Mouse (Mus musculus) thymus, postnatal 4 days (tissue): ENCODE measurements around the gene Atrx.
A peak's percentile ranks its signal among the peaks of the same experiment; 100 is the strongest.
"Not testable (repeated sequence)": the region's sequence is repeated elsewhere in the genome, so short reads cannot be mapped to it uniquely, and the experiment has no call there.

Experiments
- DNase-seq: peaks from one replicate; pipeline ENCODE4 v3.0.0; 2021

The Atrx gene

DNA sequence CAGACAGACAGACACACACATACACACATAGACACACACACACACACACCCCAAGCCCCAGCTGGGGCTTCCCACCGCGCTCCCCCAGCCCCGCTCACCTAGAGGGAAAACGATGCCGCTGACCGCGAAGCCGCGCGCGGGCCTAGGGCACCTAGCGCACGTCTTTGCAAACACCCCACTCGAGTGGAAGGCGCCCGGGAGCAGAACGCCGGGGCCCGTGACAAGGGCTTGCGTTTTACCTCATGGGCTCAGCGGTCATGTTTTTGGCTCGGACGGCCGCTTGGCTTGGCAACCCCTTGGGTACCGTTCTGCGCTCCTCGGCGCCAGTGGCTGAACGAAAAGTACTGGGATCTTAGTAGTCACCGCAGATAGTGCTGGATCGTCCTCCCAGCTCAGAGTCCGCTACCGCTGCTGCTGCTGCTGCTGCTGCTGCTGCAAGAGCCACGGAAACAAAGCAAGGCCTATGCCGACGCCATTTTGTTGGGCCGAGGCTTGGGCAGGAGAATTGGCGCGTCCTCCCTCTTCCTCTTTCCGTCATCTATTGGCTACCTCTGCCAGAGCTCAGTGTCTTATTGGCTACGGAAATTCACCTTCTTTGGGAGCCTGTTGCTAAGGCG is at the start of gene Atrx:
Gene Atrx (minus strand): TSS at position 543 of the 617 bp plus-strand sequence.
- peak; percentile 69 for DNase-seq

DNA sequence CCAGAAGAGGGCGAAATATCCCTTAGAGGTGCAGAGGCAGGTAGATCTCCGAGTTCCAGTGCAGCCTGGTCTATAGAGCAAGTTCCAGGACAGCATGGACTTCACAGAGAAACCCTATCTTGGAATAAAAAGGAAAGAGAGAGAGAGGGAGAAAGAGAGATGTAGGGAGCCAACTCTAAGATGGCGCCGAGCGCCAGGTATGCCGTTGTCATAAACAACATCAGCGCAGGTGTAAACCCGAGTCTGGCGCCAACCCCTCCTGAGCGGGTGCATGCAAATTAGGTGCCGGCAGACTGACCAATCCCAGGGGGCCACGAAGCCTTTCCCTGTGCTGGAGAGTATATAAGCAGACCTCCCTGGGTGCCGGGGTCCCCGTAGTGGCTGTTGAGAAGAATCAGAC is 27.9 kb upstream of the Atrx start:
- DNase-seq = not testable (repeated sequence)

DNA sequence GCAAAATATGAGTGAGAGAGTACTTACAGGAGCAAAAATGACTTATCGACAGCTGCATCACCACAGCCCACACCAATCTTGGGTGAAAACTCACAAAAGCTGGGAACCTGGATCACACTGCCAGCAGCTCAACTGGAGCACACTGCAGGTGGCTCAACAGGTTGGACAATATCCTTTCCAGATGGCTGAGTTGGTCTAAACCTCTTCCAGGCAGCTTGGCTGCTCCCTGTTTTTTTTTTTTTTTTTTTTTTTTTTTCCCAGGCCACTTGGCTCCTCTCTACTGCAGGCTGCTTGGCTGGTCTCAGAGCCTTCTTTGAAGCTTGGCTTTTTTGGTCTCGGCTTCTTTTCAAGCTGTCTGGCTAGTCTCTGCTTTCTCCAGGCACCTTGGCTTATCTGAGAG is 24.8 kb upstream of the Atrx start:
- DNase-seq = no peak

DNA sequence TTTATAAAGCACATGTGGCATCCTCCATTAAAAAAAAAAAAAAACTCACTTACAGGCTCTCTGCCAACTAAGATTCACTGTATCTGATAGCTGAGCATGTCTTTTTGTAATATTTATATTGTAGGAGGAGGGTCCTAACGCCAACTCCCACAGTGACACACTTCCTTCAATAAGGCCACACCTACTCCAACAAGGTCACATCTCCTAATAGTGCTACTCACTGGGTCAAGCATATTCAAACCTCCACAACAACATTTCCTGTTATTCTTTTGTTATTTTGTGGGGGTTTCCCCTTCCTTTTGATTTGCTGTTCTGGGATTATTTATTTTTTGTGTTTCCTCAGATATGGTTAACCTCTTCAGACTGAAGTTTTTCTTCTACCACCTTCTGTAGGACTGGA is 17.2 kb upstream of the Atrx start:
- no peak for DNase-seq

DNA sequence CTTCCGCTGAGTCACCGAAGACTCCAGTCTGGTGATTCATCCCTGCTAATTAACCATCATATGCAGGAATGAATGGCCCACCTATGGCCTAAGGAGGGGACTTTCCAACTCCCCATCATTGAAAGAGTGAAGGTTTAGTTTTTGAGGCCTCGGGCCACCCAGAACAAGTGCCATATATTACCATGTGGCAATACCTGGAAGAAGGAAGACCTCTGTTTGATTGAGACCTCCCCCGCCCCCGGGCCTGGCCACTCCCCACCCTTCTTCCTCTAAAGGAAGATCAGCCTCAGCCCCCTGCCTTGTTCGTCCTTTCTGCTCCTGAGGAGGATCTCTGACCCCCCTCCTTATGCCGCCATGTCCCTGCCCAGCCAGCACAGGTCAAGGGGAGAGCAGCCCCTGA is 10.0 kb upstream of the Atrx start:
- no peak for DNase-seq

DNA sequence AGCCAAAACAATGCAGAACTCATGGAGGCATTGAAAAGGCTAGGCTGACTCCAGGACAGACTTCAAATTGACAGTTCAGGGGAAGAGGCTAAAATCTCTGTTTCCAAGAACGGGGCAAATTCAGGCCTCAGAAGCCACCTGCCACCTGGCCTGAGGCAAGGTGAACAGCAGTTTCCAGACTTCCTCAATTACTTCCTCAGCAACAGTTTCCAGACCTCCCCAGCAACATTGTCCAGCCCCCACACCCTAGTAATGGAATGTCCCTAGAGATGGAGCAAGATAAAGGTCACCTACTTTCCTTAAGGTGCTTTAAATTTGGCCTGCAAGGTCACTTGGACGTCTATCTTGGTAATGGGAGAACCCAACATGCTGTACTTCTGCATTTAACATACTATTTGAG is 8.5 kb upstream of the Atrx start:
- DNase-seq = no peak

DNA sequence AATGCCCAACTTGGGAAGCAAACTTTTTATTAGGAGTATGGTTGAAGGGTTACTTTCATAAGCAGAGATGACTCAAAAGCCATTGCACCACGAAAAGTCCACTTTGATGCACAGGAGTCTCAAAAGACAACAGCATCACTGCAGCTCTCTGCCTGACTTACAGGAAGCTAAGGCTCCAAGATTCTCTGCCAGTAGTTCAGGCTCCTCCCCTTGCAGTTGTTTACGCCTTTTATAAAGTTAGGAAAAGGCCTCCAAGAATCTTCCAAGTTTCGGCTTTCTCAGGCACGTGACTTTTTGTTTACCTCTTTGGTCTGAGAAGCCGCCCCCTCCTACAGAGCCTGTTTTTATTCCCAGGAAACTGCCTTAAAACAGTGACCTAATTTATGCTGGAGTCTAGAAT is 5.1 kb upstream of the Atrx start:
- DNase-seq = no peak

DNA sequence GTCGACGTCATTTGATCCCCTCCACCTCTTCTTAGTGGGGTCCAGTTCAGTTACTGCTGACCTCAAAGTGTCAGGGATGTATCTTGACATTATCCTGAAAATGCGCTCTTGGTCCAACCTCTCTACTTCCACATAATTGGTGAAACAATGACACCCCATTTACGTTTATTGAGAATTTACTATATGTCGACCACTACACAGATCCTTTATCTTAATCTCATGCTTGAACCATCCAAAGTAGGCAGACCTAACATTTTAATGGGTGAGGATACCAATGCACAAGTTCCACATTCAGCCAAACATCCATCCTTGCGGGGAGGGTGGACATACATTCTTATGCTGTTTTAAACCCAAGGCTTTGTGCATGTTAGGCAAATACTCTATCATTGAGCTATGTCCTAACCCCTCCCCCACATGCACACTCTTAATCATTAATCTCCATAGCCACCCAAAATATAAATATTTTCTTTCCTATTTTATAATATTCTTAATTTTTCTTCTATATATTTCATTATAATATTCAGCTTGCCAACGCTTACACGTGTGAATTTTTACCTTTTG is 355 bp upstream of the Atrx start:
- DNase-seq = no peak

DNA sequence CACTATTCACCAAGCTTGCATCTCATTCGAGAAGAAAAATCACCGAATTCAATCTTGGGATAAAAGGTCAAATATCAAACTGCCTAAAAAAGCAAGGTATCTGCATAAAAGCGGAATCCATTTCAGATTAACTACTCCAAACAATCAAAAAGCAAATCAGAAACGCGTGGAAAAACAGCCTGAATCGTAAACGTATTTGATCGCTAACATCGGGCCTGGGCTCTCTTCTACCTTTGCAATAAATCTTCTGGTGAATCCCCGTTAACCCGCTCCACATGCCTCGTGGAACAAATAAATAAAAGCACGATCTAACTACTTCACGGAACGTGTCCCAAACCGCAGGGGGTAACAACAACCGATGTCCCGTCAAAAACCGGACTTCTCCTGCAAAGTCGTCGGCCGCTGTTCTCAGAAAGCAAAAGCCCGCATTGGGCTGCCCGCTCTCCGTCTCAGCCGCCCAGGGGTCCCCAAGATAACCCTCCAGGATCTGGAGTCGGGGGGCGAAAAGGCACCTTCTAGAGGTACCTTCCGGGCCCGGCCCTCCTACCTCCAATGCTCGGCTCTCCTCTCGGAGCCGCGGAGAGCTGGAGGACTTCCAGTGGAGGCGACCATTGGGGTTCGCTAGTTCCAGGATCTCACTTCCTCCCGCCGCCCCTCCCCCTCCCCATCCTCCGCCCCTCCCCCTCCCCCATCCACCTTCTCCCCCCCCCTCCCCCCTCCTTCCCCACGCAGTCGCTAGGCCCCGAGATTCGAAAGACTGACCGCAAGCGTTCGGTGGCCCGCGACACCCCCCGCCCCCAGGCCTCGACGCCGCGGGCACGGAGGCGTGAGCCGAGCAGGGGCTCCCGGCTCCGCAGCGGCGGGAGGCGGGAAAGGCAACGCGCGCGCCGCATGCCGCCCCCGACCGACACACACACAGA is 1.0 kb downstream of the Atrx start:
- peak; percentile 57 for DNase-seq

DNA sequence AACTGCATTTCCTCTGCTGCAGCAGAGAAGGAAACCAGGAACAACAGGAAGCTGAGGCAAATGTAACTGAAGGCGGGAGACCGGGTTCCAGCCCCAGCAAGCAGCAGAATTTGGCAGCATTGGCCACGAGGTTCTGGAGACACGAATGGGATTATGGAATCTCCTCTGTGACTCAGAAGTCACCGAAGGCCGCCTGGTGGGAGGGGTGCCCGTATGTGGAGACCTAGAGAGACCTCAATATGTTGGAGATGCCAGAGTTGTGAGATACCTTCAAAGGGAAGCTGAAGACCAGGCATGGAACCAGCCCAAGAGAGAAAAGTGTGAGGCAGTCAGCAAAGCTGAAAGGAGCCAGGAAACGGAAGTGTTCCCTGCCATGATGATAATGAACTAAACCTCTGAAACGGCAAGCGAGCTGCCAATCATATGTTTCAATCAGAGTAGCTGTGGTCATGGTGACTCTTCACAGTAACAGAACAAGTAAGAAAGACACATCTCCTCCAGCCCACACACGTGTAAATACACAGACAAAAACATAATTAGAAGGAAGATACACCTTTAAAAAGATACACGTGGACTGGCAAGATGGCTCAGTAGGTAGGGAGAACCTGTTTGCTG is 3.0 kb downstream of the Atrx start:
- DNase-seq = peak; percentile 11

DNA sequence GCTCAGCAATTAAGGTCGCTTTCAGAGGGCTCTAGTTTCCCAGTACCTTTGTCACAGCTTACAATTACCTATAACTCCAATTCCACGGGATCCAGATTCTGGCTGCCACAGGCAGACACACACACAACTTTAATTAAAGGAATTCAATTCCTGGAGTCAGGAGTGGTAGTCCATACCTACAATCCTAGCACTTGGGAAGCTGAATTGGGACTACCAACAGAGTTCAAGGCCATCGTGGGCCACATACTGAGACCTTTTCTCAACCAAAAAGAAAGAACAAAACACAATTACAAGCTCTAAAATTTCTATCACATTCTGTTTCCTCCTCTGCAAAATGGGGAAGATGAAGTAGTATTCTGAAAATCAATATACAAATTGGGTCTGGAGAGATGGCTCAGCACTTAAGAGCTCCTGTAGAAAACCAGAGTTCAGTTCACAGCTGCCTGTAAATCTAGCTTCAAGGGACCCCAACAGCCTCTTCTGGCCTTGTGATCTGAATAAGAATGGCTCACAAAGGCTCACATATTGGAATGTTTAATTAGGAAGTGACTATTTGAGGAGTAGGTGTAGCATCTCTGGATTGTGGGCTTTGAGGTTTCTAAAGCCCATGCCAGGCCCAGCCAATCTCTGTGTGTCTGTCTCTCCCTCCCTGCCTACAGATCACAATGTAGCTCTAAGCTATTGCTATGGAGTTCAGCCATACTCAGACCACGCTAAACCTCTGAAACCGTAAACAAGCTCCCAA is 4.7 kb downstream of the Atrx start:
- DNase-seq = no peak

DNA sequence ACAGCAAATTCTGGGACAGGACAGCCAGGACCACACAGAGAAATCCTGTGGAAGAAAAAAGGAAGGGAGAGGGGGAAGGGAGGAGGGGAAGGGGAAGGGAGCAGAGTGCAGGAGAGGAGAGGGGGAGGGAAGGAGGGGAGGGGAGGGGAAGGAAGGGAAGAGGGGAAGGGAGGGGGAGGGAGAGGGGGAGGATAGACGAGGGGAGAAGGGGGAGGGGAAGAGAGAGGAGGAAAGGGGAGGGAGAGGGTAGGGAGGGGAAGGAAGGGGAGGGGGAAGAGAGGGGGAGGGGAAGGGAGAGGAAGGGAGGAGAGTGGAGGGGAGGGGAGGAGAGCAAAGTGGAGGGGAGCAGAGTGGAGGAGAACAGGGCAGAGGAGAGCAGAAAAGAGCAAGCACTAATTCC is 5.3 kb downstream of the Atrx start:
- no peak for DNase-seq

DNA sequence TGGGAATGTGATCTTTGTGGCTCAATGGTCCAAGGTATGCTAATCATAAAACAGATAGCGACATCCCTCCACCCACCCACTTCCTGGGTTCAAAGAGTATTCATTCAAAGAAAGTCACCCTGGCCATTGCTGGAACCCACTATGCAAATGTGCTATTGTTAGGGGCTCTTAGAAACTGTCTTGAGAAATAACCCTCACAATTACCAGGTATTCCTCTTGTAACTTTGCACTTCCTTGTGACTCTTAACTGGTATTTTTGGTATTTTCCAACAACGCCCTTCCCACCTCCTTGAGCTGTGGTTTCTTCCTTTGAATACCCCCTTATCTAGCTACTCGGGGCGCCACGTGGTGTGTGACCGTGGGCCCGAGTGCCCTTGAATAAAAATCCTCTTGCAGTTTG is 6.2 kb downstream of the Atrx start:
- not testable (repeated sequence) for DNase-seq

DNA sequence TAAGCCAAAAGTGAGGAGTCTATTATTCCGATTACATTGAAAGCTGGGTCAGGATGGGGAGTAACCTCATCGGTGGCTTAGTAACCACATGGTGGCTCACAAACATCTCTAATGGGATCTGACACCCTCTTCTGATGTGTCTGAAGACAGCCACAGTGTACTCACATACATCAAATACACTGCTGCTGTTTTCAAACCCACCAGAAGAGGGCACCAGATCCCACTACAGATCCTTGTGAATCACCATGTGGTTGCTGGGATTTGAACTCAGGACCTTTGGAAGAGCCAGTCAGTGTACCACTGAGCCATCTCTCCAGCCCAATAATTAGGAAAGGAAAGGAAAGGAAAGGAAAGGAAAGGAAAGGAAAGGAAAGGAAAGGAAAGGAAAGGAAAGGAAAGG is 7.8 kb downstream of the Atrx start:
- peak; percentile 65 for DNase-seq

DNA sequence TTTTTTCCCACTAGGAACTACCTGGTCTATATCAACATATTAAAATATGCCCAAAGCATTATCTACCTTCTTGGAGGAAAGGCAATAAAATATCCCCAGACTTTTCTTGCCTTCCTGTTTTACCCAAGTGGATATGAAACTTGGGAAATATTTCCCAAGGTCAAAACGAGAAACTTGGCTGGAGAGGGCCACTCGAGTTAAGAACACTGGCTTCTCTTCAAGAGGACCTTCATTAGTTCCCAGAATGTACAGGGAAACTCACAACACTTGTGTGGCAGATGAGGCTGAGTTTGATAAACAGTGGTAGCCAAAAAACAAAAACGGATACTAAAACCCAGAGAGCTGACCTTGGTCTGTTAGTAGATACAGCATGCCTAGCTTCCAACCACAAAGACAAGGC is 17.5 kb downstream of the Atrx start:
- no peak for DNase-seq

DNA sequence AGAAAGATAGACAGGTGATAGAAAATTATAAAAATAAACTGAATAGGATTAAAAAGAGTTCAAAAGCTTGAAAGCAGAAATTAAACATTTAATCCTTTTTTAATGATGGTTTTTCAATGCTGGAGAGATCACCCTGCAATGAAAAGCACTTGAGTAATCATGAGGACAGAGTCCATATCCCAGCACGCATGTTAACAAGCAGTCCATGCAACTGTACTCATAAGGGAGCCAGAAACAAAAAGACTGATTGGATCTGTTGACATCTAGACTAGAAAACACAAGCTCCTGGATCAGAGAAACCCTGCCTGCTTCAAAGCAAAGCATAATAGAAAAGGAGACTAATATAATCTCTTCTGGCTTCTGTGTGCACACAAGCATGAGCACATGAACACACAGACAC is 27.6 kb downstream of the Atrx start:
- DNase-seq = no peak

DNA sequence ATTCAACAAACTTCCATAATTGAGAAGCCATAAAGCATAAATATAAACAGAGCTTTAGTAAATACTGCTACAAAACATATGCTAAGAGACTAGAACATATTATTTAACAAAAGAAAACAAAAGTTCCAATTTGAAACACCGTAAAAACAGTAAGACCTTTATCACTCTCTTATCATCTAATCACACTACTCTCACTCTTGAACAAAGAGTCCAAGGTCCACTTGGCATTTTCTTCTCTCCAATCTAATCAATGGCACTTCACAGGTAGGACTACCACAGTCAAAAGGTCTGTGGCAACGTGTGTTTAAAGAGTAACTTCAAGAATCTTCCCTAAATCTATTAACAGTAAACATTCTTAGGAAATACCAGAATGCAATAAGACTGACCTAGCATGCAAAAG is 42.3 kb downstream of the Atrx start:
- no peak for DNase-seq

DNA sequence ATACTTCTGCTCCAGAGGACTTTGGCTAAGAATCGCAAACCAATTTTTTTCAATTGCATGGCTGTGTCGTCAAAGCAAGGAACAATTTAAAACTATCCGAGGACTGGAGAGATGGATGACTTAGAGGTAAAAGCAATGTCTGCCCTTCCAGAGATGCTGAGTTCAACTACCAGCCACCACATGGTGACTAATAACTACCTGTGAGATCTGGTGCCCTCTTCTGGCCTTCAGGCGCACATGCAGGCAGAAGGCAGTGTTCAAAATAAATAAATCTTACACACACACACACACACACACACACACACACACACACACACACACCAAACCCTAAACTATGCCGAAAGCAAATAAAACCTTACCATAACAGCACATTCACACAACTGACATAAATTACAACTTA is 64.8 kb downstream of the Atrx start:
- peak; percentile 28 for DNase-seq

DNA sequence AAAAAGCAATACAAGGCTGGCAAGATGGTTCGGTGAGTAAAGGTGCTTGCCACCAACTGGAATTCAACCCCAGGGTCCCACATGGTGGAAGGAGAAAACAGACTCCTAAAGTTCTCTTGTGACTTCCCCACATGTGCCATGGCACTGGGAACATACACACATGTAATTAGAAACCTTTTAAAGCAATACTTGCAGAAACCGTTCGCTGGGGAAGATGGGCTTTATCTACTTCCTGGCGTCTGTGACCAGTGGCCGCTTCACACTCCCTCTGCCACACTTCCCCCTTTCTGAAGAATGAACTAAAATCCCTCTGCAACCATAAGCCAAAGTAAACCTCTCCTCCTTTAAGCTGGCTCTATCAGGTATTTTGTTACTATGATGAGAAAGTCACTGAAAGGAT is 104.7 kb downstream of the Atrx start:
- no peak for DNase-seq

DNA sequence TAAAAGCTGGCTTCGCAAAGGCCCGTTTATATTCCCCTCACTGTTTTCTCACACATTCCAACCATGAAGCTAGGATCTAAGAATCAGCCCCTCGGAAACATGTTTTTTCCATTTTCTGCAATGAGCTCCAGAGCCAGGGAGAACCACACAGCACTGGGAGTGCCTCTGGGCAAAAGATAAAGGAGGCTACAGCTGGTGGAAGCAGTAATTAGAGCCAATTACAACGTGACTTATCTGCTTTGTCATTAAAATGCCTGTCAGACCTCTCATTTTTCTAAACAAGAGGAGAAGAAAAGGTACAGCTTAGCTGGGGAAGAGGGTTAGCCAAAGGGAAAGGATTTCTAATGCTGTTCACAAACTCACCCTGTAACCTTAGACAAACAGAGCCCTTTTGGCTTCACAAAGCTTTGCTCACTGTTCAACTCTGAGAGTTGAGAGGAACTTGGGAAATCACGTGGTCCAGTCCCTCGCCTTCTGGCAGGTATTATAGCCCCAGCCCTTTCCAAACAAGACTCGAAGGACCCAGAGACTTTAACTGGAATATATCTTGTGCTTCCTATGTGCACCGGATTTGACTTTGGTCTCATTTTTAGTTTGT is 134.3 kb downstream of the Atrx start:
- DNase-seq = no peak

DNA sequence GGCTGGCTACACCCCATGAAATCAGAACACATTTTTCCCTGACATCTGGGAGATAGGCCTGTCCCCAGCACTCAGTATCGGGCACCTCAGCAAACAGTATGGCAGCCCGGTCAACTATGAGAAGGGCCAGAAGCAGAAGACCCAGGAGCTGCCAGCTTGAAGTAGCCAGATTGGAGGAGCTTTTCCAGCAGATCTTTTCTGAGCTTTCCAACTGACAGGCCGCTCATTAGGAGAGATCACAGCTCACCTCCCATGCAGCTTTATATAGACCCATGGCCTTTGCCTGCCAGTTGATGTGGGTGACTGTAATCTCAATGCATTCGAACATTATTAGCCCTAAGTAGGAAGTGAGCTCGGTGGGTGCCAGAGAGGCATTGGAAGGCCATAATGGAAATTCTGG is 155.9 kb downstream of the Atrx start:
- no peak for DNase-seq

DNA sequence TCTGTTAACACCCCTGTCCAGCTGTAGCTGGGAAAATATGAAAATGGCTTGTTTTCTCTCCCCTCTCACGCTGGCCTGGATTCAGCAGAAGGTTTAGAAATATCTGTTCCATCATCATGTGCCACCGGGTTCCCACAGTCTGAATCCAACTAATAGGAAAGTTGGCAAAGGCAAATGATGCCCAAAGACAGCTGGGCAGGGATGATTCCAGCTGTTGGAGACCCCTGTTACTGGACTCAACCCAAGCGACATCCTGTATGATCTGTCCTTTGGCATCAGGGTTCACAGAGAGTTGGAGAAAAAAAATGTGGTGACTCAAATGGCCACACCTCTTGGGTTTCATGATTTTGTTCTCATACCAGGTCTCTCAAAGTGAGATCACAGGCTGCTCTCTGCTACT is 161.3 kb downstream of the Atrx start:
- DNase-seq = no peak
